Mouse (Mus musculus): ENCODE results near the gene Gm10409.
"Not testable (repeated sequence)": the region's sequence is repeated elsewhere in the genome, so short reads cannot be mapped to it uniquely, and the experiment has no call there.

Gm10409 gene

DNA sequence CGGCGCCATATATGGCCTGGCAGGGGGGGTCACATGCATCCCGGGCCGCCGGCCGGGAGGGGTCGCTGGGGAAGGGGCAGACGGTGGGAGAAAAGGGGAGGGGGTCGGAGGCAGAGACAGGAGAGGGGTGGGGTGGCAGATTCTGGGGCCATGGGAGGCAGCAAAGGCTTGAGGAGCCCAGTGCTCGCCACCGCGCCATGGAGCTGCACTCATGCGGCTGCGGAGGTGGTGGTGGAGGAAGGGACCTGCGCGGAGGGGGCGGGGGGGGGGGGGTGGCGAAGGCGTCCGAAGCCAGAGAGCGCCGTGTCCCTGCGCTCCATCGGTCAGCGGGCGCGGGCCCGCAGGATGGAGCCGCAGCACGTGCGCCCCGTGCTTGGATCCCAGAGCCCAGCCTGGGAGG lies at the start of gene Gm10409:
TSS of gene Gm10409 (plus strand) at position 301 of the 400 bp plus-strand sequence.
- not testable (repeated sequence) for DNase-seq (ENCODE audit: low spot score in 2 of 2)

DNA sequence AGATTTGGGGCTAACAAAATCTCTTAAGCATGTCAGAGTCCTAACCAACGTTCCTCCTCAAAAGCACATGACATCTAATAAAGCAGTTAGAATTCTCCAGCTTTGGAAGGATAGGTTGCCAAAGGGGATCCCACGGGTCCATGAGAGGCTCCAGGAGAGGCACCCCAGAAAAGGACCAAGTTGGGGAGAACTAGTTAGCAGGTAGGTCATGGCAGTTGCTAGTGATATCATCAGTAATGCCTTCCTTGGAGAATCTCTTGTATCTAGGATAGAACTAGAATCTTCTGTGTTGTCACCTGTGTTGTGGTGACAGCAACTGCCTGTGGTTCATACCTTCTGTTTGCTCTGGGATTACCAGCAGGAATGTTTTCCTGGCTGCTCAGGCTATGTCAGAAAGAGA lies 17.6 kb upstream of the Gm10409 start, which contains the start of gene Gm10413:
TSS of gene Gm10413 (plus strand) at position 301 of the 400 bp plus-strand sequence.
- DNase-seq (ENCODE audit: low spot score in 2 of 2): not testable (repeated sequence)

DNA sequence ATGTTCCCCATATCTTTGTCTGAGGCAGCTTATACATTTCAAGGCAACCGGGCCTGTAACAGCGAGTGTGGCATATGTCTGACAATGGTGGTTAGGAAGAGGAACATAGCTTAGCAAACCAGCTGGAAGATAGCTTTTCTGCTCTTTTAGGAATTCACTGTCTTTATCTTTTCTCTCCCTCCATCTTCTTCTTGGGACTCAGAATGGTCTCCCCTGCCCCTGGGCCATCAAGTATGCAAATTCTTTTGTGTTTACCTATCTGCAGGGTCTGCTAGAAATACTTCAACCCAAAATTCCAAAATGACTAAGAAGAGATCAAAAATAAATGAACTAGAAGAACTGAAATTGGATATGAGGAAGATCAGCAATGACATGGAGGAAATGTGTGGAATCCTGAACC lies 15.4 kb downstream of the Gm10409 start, which contains the start of gene Gm3005:
TSS of gene Gm3005 (plus strand) at position 301 of the 400 bp plus-strand sequence.
- not testable (repeated sequence) for DNase-seq (ENCODE audit: low spot score in 2 of 2)

DNA sequence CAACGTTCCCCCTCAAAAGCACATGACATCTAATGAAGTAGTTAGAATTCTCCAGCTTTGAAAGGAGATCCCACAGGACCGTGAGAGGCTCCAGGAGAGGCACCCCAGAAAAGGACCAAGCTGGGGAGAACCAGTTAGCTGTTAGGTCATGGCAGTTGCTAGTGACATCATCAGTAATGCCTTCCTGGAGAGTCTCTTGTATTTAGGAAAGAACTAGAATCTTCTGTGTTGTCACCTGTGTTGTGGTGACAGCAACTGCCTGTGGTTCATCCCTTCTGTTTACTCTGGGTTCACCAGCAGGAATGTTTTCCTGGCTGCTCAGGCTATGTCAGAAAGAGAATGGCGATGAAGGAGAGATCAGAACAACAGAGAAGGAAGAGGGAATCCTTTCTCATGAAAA lies 36.7 kb downstream of the Gm10409 start, which contains the start of gene Gm10408:
TSS of gene Gm10408 (plus strand) at position 301 of the 400 bp plus-strand sequence.
- not testable (repeated sequence) for DNase-seq (ENCODE audit: low spot score in 2 of 2)

Measured in left cerebral cortex, adult 9 months (tissue).